Mouse (Mus musculus): Measurements from ENCODE around the gene Nckipsd.

DNA sequence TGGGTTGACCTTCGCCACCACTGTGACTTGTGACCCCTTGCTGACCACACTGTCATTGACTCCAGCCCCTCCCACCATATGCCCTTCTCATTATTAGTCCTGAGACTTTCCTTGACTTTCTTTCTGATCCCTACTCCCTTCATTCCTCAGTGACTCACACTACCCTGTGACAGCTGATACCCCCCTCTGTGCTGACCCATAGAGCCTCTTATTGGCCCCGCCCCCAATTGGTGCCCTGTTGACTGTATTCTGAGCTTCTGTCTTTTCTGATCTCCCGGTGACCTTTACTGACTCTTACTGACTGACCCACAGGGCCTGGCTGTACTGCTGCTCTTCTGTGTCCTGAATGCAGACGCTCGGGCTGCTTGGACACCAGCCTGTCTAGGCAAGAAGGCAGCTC is 37.2 kb downstream of the Nckipsd start:
- TF ChIP-seq POLR2A (IDR thresholded peaks at IDR 0.05; ENCODE audit: insufficient read depth, low read depth, low read length) (no peak), CTCF (IDR thresholded peaks at IDR 0.05) (no peak), EP300 (IDR thresholded peaks at IDR 0.05; ENCODE audit: insufficient read depth, low read depth, low read length) (no peak)

Measured in heart, adult 2 months (tissue).